Mouse (Mus musculus): Measurements from ENCODE around the gene Pax7. TPM values are rescaled to one million over a fixed set of nuclear protein-coding genes. Genes with fewer than 3 reads are reported as not detected.

Gene Pax7
- polyA plus RNA-seq, 1 experiment from 2014 or later: 0.43 TPM

Other genes starting within 250 kb of the Pax7 start
- not detected in 2 replicates for gene Gm21969, start 230.3 kb downstream of the Pax7 start, polyA plus RNA-seq (2016; fragmentation: Nextera tagmentation; extraction: Ambion mirVana)
- 19.0 and 19.3 TPM in 2 replicates for gene Aldh4a1, start 210.7 kb downstream of the Pax7 start, polyA plus RNA-seq (2016; fragmentation: Nextera tagmentation; extraction: Ambion mirVana)
- not detected in 2 replicates for gene Tas1r2, start 180.0 kb downstream of the Pax7 start, polyA plus RNA-seq (2016; fragmentation: Nextera tagmentation; extraction: Ambion mirVana)
- gene Klhdc7a, start 134.5 kb upstream of the Pax7 start, polyA plus RNA-seq (2016; fragmentation: Nextera tagmentation; extraction: Ambion mirVana): 0.18 and 0.20 TPM in 2 replicates

Data from forebrain, embryonic 12.5 days (tissue).